Mouse (Mus musculus): ENCODE results near the gene Gpr135. TPM values are rescaled to one million over a fixed set of nuclear protein-coding genes. Genes with fewer than 3 reads are reported as not detected.
A peak's percentile ranks its signal among the peaks of the same experiment; 100 is the strongest.

Gpr135 gene
- polyA plus RNA-seq, 1 experiment from 2014 or later: 0.95 TPM

DNA sequence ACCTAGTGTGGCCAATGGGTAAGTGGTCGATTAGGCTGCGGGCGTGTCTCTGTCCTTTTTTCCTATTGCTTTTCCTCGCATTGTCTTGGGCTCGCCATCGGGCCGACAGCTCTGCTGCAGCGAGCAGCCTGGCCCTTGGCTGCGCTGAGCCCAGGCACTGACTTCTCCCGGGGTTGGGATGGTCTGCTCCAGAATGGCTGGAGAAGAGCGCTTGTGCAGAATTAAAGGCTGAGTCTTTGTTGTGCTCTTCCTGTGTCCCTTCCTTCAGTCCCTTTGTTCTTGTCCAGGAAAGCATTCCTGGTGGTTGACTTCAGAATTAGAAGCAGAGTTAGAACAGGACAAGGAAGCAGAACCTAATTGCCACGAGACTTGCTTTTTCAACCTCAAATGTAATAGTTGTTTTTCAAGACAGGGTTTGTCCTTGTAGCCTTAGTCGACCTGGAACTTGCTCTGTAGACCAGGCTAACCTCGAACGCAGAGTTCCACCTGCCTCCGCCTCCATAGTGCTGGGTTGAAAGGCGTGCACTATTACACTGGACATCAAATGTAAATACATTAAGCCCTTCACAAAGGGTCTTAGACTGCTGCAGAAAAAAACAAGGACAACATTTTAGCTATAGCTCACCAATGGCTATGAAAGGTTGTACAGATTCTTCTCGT, 15.4 kb upstream of the Gpr135 start:
- Histone ChIP-seq H3K9me3 (ENCODE audit: control insufficient read depth, low read length) (no peaks in the 10 kb centered on the region), H3K4me3 (ENCODE audit: low read depth, low read length) (peak overlapping the region; percentile 73), H3K4me2 (ENCODE audit: low read length) (peak overlapping the region; percentile 86), H3K27ac (ENCODE audit: low read depth) (peak overlapping the region; percentile 94), H3K36me3 (ENCODE audit: control insufficient read depth, insufficient read depth, low read length) (peaks cover 13% of the 10 kb centered on the region), H3K27me3 (replicated peaks; ENCODE audit: control insufficient read depth, insufficient read depth, low read length) (no peaks in the 10 kb centered on the region), H3K4me1 (replicated peaks; ENCODE audit: control insufficient read depth, insufficient read depth, low read length) (peaks cover 21% of the 10 kb centered on the region), H3K9ac (ENCODE audit: low read length) (peak overlapping the region; percentile 72)
- 3% methylated on average over 18 of the region's 18 CpGs for WGBS
- ATAC-seq (replicated peaks; ENCODE audit: low FRiP score, low TSS enrichment, low read depth): no peak
- no peak for DNase-seq (ENCODE audit: low spot score)

DNA sequence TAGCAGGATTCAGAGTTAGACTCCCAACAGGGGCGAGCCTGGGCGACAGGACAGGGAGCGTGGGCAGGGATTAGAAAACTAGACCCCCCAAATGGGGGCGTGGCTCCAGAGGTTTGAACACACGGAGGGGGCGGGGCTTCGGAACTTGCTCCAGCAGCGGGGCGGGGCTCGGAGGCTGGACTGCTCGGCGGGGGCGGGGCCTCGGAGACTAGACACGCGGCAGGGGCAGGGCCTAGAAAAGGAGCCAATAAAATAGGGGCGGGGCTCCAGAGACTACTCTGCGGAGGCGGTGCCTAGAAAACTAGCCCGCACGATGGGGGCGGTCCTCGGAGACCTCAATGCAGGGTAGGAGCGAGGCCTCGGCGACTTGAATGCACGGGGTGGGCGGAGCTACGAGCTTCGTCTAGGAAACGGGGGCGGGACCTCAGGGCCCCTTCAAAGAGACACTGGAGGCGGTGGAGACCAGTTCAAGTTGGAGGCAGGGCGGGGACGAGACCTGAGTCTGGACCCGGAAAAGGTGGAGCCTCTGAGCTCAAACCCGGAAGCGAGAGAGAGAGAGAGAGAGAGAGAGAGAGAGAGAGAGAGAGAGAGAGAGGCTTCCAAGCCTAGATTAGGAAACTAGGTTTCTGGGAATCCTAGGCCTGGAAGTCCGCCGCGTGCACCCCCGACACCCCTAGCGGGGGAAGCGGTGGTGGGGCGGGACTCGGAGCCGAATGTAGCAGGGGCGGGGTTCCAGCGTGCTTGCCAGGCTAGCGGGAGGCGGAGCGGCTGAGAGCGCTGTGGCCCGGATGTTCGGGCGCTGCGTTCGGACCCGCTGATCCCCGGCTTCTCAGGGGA, 14.6 kb upstream of the Gpr135 start, which contains the start of the genes L3hypdh and Jkamp:
L3hypdh (minus strand) TSS at position 111 of the 837 bp plus-strand sequence.
Jkamp (plus strand) TSS at position 261 of the 837 bp plus-strand sequence.
- peak within 1 kb of the TSS; percentile 83 for H3K9ac ChIP-seq (ENCODE audit: low read length)
- 2% methylated on average over 60 of the region's 60 CpGs for WGBS
- peak; percentile 96 for ATAC-seq (replicated peaks; ENCODE audit: low FRiP score, low TSS enrichment, low read depth)

DNA sequence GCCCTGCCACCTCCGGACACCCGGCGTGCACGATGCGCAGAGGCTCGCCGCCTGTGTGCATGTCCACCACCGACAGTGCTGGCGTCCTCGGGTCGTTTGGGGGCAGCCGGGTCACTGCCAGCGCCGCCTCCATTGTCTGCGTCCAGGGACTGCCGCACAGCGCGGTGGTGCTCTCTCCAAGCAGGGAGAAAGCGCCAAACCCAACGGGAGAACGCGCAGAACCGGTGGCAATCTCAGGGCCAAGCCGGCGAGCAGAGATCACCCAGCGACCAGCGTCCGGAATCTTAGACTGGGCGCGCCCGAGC, 14.1 kb upstream of the Gpr135 start:
- H3K9ac ChIP-seq (ENCODE audit: low read length): peak overlapping the region; percentile 83

More for the DNA sequence above, 14.6 kb upstream of the Gpr135 start, which contains the start of the genes L3hypdh and Jkamp:
- Histone ChIP-seq H3K27me3 (replicated peaks; ENCODE audit: control insufficient read depth, insufficient read depth, low read length) (no peaks in the 10 kb centered on the region), H3K36me3 (ENCODE audit: control insufficient read depth, insufficient read depth, low read length) (peaks cover 6% of the 10 kb centered on the region), H3K4me2 (ENCODE audit: low read length) (peak within 1 kb of the TSS; percentile 91), H3K4me1 (replicated peaks; ENCODE audit: control insufficient read depth, insufficient read depth, low read length) (peaks cover 21% of the 10 kb centered on the region), H3K27ac (ENCODE audit: low read depth) (peak within 1 kb of the TSS; percentile 94), H3K9me3 (ENCODE audit: control insufficient read depth, low read length) (no peaks in the 10 kb centered on the region), H3K4me3 (ENCODE audit: low read depth, low read length) (peak within 1 kb of the TSS; percentile 73)
- peak; percentile 99 for DNase-seq (ENCODE audit: low spot score)

DNA sequence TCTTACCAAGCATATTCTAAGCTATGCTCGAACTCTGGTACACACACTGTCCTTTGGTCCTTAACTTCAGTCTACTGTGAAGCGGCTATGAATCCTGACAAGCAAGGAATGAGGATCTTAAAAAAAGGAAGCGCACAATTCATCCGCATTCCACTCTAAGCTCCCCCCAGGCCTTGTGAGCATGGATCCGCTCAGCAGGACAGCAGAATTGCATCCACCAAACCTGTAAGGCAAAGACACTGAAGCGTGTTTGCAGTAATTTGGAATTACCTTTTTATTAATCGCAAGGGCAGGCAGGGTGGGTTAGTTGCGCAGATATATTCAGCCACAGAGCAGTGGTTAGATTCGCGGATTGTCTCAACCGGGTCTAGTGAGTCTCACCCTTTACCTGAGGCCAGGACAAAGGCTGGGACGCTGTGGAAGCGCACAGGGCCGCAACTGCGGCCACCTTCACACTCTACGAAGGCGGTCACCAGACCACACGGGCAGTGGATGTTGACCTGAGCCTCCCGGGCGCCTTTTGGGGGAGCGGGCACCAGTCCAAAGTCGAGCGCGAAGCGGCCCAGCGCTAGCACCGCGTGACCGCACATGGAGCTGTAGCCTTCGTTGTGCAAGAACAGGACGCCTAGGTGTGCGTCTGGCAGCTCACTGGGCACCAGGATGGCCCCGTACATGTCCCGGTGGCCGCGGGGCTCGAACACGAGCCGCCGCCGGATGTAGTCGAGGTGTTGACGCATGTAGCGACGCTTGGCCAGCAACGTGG, 13.5 kb upstream of the Gpr135 start:
- 3% methylated on average over 46 of the region's 46 CpGs for WGBS
- DNase-seq (ENCODE audit: low spot score): peak; percentile 84

More for the DNA sequence above, 14.1 kb upstream of the Gpr135 start:
- H3K9me3 ChIP-seq (ENCODE audit: control insufficient read depth, low read length): no peaks in the 10 kb centered on the region
- peak overlapping the region; percentile 73 for H3K4me3 ChIP-seq (ENCODE audit: low read depth, low read length)
- peak overlapping the region; percentile 91 for H3K4me2 ChIP-seq (ENCODE audit: low read length)
- H3K27me3 ChIP-seq (replicated peaks; ENCODE audit: control insufficient read depth, insufficient read depth, low read length): no peaks in the 10 kb centered on the region
- DNase-seq (ENCODE audit: low spot score) (no peak), ATAC-seq (replicated peaks; ENCODE audit: low FRiP score, low TSS enrichment, low read depth) (peak; percentile 33; the same call in 1 of the 2 replicates)
- WGBS: under 1% methylated on average over 31 of the region's 31 CpGs
- peak overlapping the region; percentile 77 for H3K27ac ChIP-seq (ENCODE audit: low read depth)
- H3K36me3 ChIP-seq (ENCODE audit: control insufficient read depth, insufficient read depth, low read length): peaks cover under 1% of the 10 kb centered on the region; the same call in 1 of the 2 replicates
- peaks cover 21% of the 10 kb centered on the region for H3K4me1 ChIP-seq (replicated peaks; ENCODE audit: control insufficient read depth, insufficient read depth, low read length)

DNA sequence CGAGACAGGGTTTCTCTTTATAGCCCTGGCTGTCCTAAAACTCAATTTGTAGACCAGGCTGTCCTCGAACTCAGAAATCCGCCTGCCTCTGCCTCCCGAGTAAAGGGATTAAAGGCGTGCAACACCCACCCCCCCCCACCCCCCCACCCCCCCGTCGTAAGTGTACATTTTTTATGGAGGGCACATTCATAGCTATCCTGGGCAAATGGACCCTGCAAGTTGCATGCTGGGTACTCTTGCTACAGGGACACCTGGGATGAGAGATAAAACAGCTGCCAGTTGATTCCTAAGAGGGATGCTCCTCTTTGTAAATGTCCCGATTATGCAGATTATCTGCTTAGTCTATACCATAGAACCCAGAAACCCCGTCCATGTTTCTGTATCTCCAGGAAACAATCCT, 12.3 kb upstream of the Gpr135 start:
- Histone ChIP-seq H3K4me1 (replicated peaks; ENCODE audit: control insufficient read depth, insufficient read depth, low read length) (peaks cover 21% of the 10 kb centered on the region), H3K4me3 (ENCODE audit: low read depth, low read length) (no peak overlapping the region), H3K9me3 (ENCODE audit: control insufficient read depth, low read length) (no peaks in the 10 kb centered on the region), H3K27me3 (replicated peaks; ENCODE audit: control insufficient read depth, insufficient read depth, low read length) (no peaks in the 10 kb centered on the region), H3K36me3 (ENCODE audit: control insufficient read depth, insufficient read depth, low read length) (no peaks in the 10 kb centered on the region), H3K27ac (ENCODE audit: low read depth) (no peak overlapping the region), H3K4me2 (ENCODE audit: low read length) (no peak overlapping the region), H3K9ac (ENCODE audit: low read length) (no peak overlapping the region)
- no peak for DNase-seq (ENCODE audit: low spot score)
- no peak for ATAC-seq (replicated peaks; ENCODE audit: low FRiP score, low TSS enrichment, low read depth)
- WGBS: 86% methylated on average over 9 of the region's 9 CpGs

More for the DNA sequence above, 13.5 kb upstream of the Gpr135 start:
- peaks cover 21% of the 10 kb centered on the region for H3K4me1 ChIP-seq (replicated peaks; ENCODE audit: control insufficient read depth, insufficient read depth, low read length)
- H3K36me3 ChIP-seq (ENCODE audit: control insufficient read depth, insufficient read depth, low read length): no peaks in the 10 kb centered on the region
- peak; percentile 4 for ATAC-seq (replicated peaks; ENCODE audit: low FRiP score, low TSS enrichment, low read depth)
- H3K9me3 ChIP-seq (ENCODE audit: control insufficient read depth, low read length): no peaks in the 10 kb centered on the region
- H3K9ac ChIP-seq (ENCODE audit: low read length): peak overlapping the region; percentile 83
- peak overlapping the region; percentile 73 for H3K4me3 ChIP-seq (ENCODE audit: low read depth, low read length)
- no peaks in the 10 kb centered on the region for H3K27me3 ChIP-seq (replicated peaks; ENCODE audit: control insufficient read depth, insufficient read depth, low read length)
- peak overlapping the region; percentile 91 for H3K4me2 ChIP-seq (ENCODE audit: low read length)
- peak overlapping the region; percentile 77 for H3K27ac ChIP-seq (ENCODE audit: low read depth)

DNA sequence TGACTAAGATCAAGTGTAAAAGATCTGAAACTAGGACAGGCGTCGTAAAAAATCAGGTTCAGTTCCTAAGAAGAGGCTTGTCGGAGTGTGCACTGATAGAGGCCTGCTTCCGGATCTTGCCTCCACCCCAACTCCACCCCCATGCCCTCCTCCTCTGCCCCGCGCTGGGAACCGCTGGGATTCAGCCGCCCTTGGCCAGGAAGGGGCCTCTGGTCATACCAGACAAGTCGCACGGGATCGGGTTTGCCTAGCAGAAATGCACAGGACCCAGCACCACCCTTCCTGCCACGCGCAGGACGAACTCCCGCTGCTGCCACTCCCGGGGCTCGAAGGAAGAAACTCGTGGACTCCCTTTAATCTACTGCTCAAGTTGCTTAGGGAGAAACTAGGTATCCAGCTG, 11.4 kb upstream of the Gpr135 start:
- no peaks in the 10 kb centered on the region for H3K27me3 ChIP-seq (replicated peaks; ENCODE audit: control insufficient read depth, insufficient read depth, low read length)
- peak overlapping the region; percentile 43 for H3K4me2 ChIP-seq (ENCODE audit: low read length)
- peak overlapping the region; percentile 7; the same call in 1 of the 2 replicates for H3K4me3 ChIP-seq (ENCODE audit: low read depth, low read length)
- no peaks in the 10 kb centered on the region for H3K36me3 ChIP-seq (ENCODE audit: control insufficient read depth, insufficient read depth, low read length)
- peak overlapping the region; percentile 13; the same call in 1 of the 2 replicates for H3K9ac ChIP-seq (ENCODE audit: low read length)
- no peak overlapping the region for H3K27ac ChIP-seq (ENCODE audit: low read depth)
- no peaks in the 10 kb centered on the region for H3K9me3 ChIP-seq (ENCODE audit: control insufficient read depth, low read length)
- H3K4me1 ChIP-seq (replicated peaks; ENCODE audit: control insufficient read depth, insufficient read depth, low read length): peaks cover 17% of the 10 kb centered on the region
- no peak for ATAC-seq (replicated peaks; ENCODE audit: low FRiP score, low TSS enrichment, low read depth)
- peak; percentile 60 for DNase-seq (ENCODE audit: low spot score)
- 27% methylated on average over 18 of the region's 18 CpGs for WGBS

DNA sequence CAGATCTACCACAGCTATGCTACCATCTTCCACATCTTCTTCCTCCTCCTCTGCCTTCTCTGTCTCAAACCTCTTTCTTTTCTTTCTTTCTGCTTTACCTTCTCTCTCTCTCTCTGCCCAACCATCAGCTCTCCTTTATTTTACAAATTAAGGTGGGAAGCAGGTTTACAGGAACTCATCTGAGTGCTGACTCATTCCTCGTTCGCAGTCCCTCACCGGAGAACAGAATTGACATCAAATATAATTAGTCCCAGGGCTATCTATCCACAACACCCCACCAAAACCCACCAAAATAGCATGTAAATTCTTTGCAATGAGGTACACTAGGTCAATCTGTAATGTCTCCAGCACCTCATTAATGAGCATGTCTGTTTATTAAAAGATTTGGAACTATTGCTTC, 11.0 kb upstream of the Gpr135 start:
- DNase-seq (ENCODE audit: low spot score) (no peak), ATAC-seq (replicated peaks; ENCODE audit: low FRiP score, low TSS enrichment, low read depth) (no peak)
- Histone ChIP-seq H3K27ac (ENCODE audit: low read depth) (no peak overlapping the region), H3K36me3 (ENCODE audit: control insufficient read depth, insufficient read depth, low read length) (no peaks in the 10 kb centered on the region), H3K4me3 (ENCODE audit: low read depth, low read length) (no peak overlapping the region), H3K4me2 (ENCODE audit: low read length) (peak overlapping the region; percentile 43; the same call in 1 of the 2 replicates), H3K9me3 (ENCODE audit: control insufficient read depth, low read length) (no peaks in the 10 kb centered on the region), H3K27me3 (replicated peaks; ENCODE audit: control insufficient read depth, insufficient read depth, low read length) (no peaks in the 10 kb centered on the region), H3K9ac (ENCODE audit: low read length) (no peak overlapping the region), H3K4me1 (replicated peaks; ENCODE audit: control insufficient read depth, insufficient read depth, low read length) (peaks cover 14% of the 10 kb centered on the region)
- 77% methylated on average over 3 of the region's 3 CpGs for WGBS

DNA sequence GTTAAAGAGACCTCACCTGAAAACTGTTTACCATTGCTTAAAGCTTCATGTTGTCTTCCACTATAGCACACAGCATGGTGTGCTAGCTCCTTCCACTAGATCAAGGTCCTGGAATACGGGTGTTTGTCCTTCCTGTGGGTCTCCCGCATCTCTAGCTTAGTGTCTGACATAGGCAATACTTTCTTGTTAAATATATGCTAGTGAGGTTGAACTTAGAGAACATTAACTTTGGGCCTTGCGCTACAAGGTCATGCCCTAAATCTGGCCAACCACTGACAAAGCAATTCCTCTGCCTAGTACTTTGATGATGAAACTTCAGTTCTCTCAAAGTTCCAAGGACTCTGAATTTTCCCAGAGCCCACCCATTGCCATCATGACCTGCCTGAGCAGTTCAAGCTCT, 7.3 kb upstream of the Gpr135 start:
- H3K4me3 ChIP-seq (ENCODE audit: low read depth, low read length): no peak overlapping the region
- peaks cover 8% of the 10 kb centered on the region; the same call in 1 of the 2 replicates for H3K4me1 ChIP-seq (replicated peaks; ENCODE audit: control insufficient read depth, insufficient read depth, low read length)
- peaks cover 7% of the 10 kb centered on the region; the same call in 1 of the 2 replicates for H3K36me3 ChIP-seq (ENCODE audit: control insufficient read depth, insufficient read depth, low read length)
- no peak overlapping the region for H3K4me2 ChIP-seq (ENCODE audit: low read length)
- DNase-seq (ENCODE audit: low spot score): no peak
- no peak overlapping the region for H3K9ac ChIP-seq (ENCODE audit: low read length)
- WGBS: 94% methylated on average over 3 of the region's 3 CpGs
- no peak overlapping the region for H3K27ac ChIP-seq (ENCODE audit: low read depth)
- no peaks in the 10 kb centered on the region for H3K27me3 ChIP-seq (replicated peaks; ENCODE audit: control insufficient read depth, insufficient read depth, low read length)
- no peaks in the 10 kb centered on the region for H3K9me3 ChIP-seq (ENCODE audit: control insufficient read depth, low read length)
- no peak for ATAC-seq (replicated peaks; ENCODE audit: low FRiP score, low TSS enrichment, low read depth)
